Mouse (Mus musculus): Measurements from ENCODE around the gene Ndrg4.

The Ndrg4 gene

GRCm38 (mm10) chr8:95727625-95728024 is 50.8 kb downstream of the Ndrg4 start:
- no peak for DNase-seq

- DNase-seq, result no peak
Observed at GRCm38 (mm10) chr8:95738596-95738995, 61.8 kb downstream of the Ndrg4 start.

DNA sequence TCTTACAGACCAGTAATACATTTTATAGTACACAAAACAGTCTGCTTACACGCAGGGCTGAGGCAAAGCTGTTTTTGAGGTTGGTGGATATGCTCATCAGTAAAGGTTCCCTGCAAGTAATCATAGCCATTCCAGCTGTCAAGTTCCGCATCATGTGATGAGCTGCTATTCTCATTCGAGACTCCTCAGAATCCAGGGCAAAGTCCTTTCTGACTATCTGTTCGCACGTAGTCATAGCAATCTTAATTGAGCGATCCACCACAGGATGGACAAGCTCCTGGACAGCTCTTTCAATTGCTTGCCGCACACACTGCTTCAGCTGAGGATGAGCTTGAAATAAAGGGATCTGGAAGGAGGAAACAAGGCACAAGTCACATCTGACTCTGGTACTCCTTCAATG is 65.0 kb downstream of the Ndrg4 start:
- no peak for DNase-seq

DNA sequence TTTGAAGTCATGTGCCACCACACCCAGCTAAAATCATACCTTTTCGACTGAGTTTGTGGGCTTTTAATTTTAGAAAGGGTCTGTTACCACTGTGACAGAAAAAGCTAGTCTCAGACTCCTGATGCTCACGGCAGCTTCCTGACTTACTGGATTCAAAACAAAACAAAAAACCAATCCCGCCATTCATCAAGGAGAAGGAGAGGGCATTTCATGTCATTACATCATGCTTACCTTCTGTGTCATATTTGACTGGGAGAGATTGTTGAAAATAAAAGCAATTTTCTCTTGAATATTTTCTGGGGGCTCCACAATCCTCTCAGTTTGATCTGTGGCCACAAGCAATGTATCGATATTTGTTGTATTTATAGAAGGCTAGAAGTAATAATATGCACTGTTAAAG is 71.2 kb downstream of the Ndrg4 start:
- DNase-seq, result no peak

DNA sequence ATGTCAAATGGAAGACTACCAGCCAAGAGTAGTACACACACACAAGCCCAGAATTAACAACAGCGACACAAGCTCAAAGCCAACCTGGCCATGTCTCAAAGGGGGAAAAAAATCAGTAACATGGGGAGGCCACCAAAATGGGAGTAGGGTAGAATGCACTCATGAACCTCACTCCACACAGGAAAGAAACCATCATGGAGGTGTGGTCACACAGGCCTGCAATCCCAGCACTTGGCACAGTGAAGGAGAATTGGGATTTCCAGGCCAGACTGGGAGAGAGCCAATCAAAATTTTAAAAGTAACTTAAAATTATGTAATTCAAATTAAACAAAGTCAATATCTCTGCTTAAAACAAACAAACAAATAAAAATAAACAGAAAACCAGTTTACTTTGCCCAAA is 75.1 kb downstream of the Ndrg4 start:
- DNase-seq, result no peak

- no peak for DNase-seq
Observed at GRCm38 (mm10) chr8:95760323-95760722, 83.5 kb downstream of the Ndrg4 start.

- no peak for DNase-seq
Observed at GRCm38 (mm10) chr8:95764133-95764532, 87.4 kb downstream of the Ndrg4 start.

Measured in lung, postnatal 4 days (tissue).